Mouse (Mus musculus): Measurements from ENCODE around the gene Olfr646. TPM values are rescaled to one million over a fixed set of nuclear protein-coding genes. Genes with fewer than 3 reads are reported as not detected.

The Olfr646 gene
- not detected for total RNA-seq (2021)
- long read RNA-seq, experiment 1, result 0 reads
- long read RNA-seq, experiment 2, result 0 reads

- no peak for DNase-seq (ENCODE audit: low spot score in 2 of 2)
- intact Hi-C loops (cut with DNase I), result no loop called here
Observed at GRCm38 (mm10) chr7:104104757-104104972, at the start of gene Olfr646. Gene Olfr646, plus strand, starts transcription at chr7:104104873.

GRCm38 (mm10) chr7:104059215-104059614 lies 45.5 kb upstream of the Olfr646 start:
- intact Hi-C loops (cut with DNase I), result no loop called here
- no peak for DNase-seq (ENCODE audit: low spot score in 2 of 2)

GRCm38 (mm10) chr7:104061345-104061744 lies 43.3 kb upstream of the Olfr646 start, which contains the start of gene 4930516K23Rik:
Gene 4930516K23Rik, minus strand, starts transcription at chr7:104061445.
- no peak for DNase-seq (ENCODE audit: low spot score in 2 of 2)
- intact Hi-C loops (cut with DNase I), result no loop called here

- no peak for DNase-seq (ENCODE audit: low spot score in 2 of 2)
- intact Hi-C loops (cut with DNase I), result no loop called here
Observed at GRCm38 (mm10) chr7:104071769-104072168, 32.9 kb upstream of the Olfr646 start, which contains the start of gene Olfr644. Gene Olfr644, minus strand, starts transcription at chr7:104071869.

DNA sequence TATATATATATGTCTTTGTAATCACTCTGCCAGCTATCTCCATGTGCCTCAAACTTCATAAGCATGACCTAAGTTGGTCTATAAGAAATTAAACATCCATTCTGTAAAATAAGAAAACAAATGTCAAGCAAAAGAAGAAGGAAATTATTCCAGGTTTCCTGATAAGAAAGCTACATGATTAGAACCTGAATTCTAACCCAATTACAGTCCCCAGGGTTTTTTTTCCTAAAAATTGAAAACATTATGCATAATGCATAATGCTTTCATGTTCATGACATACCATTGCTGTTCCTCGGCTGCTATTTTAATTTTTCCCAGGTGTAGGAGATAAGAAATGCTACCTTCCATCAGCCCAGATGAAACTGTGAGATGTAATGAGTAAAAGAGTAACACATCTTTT lies 19.3 kb upstream of the Olfr646 start, which contains the start of gene Olfr645:
TSS of gene Olfr645 (minus strand) at position 101 of the 400 bp plus-strand sequence.
- no peak for DNase-seq (ENCODE audit: low spot score in 2 of 2)
- intact Hi-C loops (cut with DNase I), result no loop called here

DNA sequence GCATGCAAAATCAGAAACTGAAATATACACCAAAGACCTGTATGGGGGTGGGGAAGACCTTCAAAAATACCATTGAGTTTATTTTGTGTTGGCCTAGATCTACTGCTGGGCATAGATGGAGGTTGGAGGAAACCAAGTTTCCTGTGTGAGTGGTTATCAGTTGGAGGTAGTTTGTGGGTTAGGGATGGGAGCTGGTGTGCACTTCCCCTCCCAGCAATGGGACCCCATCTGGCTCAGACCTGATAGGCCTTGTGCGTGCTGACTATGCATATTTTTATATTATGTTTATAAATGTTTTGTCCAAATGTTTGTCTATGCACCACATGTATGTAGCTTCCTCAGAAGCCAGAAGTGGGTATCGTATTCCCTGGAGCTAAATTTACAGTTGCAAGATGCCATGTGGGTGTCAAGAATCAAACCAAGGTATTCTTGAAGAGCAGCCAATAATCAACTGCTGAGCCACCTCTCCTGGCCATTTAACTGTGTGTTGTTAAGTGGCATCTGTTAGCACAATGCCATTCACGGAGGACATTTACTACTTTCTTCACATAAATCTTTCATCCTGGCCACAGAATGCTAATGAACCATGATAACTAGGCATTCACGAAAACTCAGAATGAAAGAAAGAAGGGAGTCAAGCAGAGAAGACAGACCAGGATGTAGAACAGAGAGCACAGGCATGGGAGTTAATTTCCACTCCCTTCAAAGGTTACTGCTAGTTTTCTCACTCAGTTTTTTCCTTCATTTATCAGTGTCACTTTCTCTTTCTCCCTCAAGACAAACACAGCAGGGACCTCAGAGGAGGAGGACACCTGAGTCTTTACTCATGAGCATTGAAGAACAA lies 538 bp upstream of the Olfr646 start:
- DNase-seq (ENCODE audit: low spot score in 2 of 2), result no peak
- intact Hi-C loops (cut with DNase I), result no loop called here

DNA sequence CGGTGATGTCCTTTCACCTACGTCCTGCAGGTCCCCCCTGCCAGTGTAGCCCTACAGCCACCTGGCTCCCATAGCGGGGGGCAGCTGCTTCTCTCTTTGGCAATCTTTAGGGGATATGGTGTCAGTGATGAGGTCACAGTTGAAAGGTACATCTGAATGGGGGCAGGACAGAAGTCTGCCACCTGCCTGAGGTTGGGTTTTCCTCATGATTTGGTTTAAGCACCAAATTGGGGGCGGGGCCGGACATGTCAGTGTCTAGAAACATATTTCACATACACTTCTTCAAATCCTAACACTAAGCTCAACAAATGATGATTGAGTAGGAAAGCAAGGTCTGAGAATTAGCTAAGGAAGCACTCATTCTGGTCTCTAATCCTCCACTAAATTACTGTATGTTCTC lies 25.1 kb downstream of the Olfr646 start, which contains the start of gene Ubqln5:
TSS of gene Ubqln5 (minus strand) at position 101 of the 400 bp plus-strand sequence.
- no peak for DNase-seq (ENCODE audit: low spot score in 2 of 2)
- intact Hi-C loops (cut with DNase I), result no loop called here

DNA sequence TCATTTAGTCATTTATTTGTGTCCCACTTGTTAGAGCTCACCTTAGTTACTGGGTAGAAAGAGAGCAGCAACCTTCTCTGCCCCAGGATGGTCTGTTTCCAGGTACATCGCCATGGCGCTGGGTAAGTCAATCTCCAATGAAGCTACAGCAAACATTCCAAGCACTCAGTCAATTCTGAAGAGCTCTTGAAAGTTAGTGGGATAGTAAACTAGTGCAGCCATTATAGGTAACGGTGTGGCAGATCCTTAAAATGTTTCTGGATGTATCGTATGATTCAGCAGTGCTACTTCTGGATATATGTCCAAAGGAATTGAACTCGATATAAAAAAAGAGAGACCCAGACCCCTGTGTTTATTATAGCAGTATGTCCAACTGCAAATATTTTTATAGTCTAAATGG lies 32.6 kb downstream of the Olfr646 start, which contains the start of gene Olfr643:
TSS of gene Olfr643 (minus strand) at position 101 of the 400 bp plus-strand sequence.
- no peak for DNase-seq (ENCODE audit: low spot score in 2 of 2)
- intact Hi-C loops (cut with DNase I), result no loop called here

DNA sequence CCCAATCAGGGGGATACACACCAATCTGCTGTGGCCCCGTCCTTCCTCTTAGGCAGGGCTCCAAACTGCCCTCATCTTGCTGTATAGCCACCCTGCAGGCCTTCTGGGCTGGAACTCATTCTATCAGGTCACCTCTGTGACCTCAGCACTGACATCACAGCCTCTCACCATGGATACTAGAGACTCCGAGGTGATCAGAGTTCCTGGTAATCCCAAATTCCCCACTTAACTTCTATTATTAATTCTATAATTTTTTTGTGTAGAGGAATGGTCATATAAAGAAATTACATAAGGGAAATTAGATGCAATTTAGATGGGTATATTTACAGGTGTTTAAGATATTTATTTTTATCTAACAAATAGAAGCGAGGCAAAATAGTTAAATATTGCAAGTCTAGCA lies 38.5 kb downstream of the Olfr646 start, which contains the start of gene Ubqln3:
TSS of gene Ubqln3 (minus strand) at position 101 of the 400 bp plus-strand sequence.
- intact Hi-C loops (cut with DNase I), result no loop called here

DNA sequence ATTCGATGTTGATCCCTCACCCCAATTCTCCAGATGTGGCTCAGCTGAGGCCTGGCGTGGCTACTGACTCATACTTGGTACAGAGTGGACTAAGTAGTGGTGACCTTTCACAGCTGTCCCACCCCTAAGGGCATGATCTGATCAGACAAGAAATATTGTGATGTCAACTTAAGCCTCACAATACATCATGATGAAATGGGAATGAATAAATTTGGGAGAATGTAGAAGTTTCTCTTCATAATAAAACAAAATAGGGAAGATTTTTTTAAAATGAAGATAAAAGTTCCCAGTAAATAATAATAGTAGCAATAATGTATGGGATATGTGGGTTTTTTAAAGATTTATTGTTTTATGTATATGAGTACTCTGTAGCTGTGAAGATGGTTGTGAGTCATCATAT lies 45.8 kb downstream of the Olfr646 start, which contains the start of gene Ubqlnl:
TSS of gene Ubqlnl (minus strand) at position 101 of the 400 bp plus-strand sequence.
- intact Hi-C loops (cut with DNase I), result no loop called here
- DNase-seq (ENCODE audit: low spot score in 2 of 2), result no peak

More for the DNA sequence above, 38.5 kb downstream of the Olfr646 start, which contains the start of gene Ubqln3:
- DNase-seq (ENCODE audit: low spot score in 2 of 2), result no peak

Other genes starting within 250 kb of the Olfr646 start
- not detected for gene Olfr66, start 218.6 kb upstream of the Olfr646 start, total RNA-seq (2021)
- not detected for gene Olfr64, start 210.4 kb upstream of the Olfr646 start, total RNA-seq (2021)
- not detected for gene Olfr65, start 201.4 kb upstream of the Olfr646 start, total RNA-seq (2021)
- gene Olfr631, start 176.0 kb upstream of the Olfr646 start, total RNA-seq (2021), result not detected
- not detected for gene Olfr632, start 170.5 kb upstream of the Olfr646 start, total RNA-seq (2021)
- gene Olfr633, start 160.4 kb upstream of the Olfr646 start, total RNA-seq (2021), result not detected
- gene Olfr635, start 133.7 kb upstream of the Olfr646 start, total RNA-seq (2021), result under 1 TPM in 1 of 2 experiments, not detected in 1; 0.04 TPM
- gene Olfr638, start 106.1 kb upstream of the Olfr646 start, total RNA-seq (2021), result not detected
- under 1 TPM; 0.08 to 0.18 TPM for gene Olfr639, start 87.6 kb upstream of the Olfr646 start, total RNA-seq (2021)
- not detected for gene Olfr640, start 79.3 kb upstream of the Olfr646 start, total RNA-seq (2021)
- not detected for gene Olfr641, start 69.4 kb upstream of the Olfr646 start, total RNA-seq (2021)
- not detected for gene Olfr642, start 52.2 kb upstream of the Olfr646 start, total RNA-seq (2021)
- gene 4930516K23Rik, start 43.4 kb upstream of the Olfr646 start, total RNA-seq (2021), result not detected
- gene Olfr644, start 33.0 kb upstream of the Olfr646 start, total RNA-seq (2021), result not detected
- gene Olfr645, start 19.4 kb upstream of the Olfr646 start, total RNA-seq (2021), result not detected
- not detected for gene Ubqln5, start 25.0 kb downstream of the Olfr646 start, total RNA-seq (2021)
- gene Olfr643, start 32.5 kb downstream of the Olfr646 start, total RNA-seq (2021), result not detected
- gene Ubqln3, start 38.4 kb downstream of the Olfr646 start, total RNA-seq (2021), result not detected
- gene Ubqlnl, start 45.7 kb downstream of the Olfr646 start, total RNA-seq (2021), result not detected
- not detected for gene Olfm5, start 60.0 kb downstream of the Olfr646 start, total RNA-seq (2021)
- under 1 TPM; 0.30 to 0.40 TPM for gene Olfr648, start 78.5 kb downstream of the Olfr646 start, total RNA-seq (2021)
- gene Olfr649, start 91.1 kb downstream of the Olfr646 start, total RNA-seq (2021), result not detected
- under 1 TPM; 0.13 to 0.15 TPM for gene Trim6, start 113.9 kb downstream of the Olfr646 start, total RNA-seq (2021)
- gene Trim34a, start 139.6 kb downstream of the Olfr646 start, total RNA-seq (2021), result under 1 TPM; 0.68 to 0.72 TPM
- under 1 TPM; 0.38 to 0.55 TPM for gene Trim5, start 183.2 kb downstream of the Olfr646 start, total RNA-seq (2021)
- gene Trim12a, start 210.6 kb downstream of the Olfr646 start, total RNA-seq (2021), result 1 to 10 TPM; 1.4 to 2.2 TPM
- under 1 TPM in 1 of 2 experiments, not detected in 1; 0.26 TPM for gene Trim34b, start 224.6 kb downstream of the Olfr646 start, total RNA-seq (2021)
- 1 to 10 TPM; 1.1 to 1.2 TPM for gene Trim12c, start 248.5 kb downstream of the Olfr646 start, total RNA-seq (2021)